ENCODE assay signal across 9 mouse cellular contexts in the genomic region with DNA sequence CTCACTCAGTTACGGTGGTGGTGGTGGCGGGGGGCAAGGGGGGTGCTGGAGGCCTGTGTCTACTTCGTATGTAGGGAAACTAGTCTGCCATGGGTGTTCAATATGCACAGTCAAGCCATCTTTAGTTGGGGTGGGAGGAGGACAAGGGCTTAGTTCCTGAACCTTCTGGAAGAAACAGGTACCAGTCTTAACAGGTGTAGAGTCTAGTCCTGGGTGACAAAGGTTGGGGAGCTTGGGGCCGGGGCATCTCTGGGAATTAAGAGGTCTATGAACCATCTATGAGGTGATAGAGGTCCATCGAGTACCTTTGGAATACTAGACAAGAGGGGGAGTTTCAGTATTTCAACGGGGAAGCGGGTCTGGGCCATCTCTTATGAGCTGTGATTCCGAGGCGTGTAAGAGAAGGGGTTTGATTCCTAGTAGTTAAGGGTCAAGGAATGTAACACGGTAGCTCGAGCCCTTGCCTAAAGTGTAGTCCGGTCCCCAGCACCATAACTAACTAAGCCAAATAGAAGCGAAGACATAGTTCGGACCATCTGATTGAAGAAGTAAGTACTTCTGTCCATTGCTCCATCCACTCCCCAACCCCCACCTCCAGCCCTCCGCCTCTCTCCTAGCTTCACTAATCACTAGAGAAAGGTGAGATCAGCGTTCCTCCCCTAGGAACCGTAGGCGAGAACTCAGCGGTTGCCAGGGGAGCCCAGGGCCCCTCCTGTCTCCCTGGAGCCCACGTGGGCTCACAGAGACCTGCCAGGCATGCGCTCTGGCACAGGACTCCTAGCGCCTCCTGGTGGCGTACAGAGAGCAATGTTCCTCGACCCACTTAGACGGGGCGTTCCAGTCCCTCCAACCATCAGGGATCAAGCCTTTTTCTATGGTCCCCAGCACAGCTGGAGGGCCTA. TPM values are rescaled to one million over a fixed set of nuclear protein-coding genes. Genes with fewer than 3 reads are reported as not detected.
DNase-seq lines count a peak whose midpoint lies in the region; ATAC-seq lines count a peak whose summit lies in the region.
"Had no signal": no experiment of that assay in that cellular context is flagged by ENCODE, and none has a peak within 500 bp of the region (broad histone marks: within the 10 kb centered on the region; RNA-seq: fewer than 3 reads in every experiment).

No protein-coding gene starts in this region.

- WGBS in liver, embryonic 16.5 days (ENCODE audit: insufficient replicate concordance) = 17% methylated on average over 26 of the region's 26 CpGs
- 19% methylated on average over 26 of the region's 26 CpGs for WGBS in neural tube, embryonic 13.5 days

- H3K4me1 ChIP-seq in liver, embryonic 16.5 days (ENCODE audit: control insufficient read depth, low read depth, low read length) = no peaks in the 10 kb centered on the region; the same call in 1 of the 2 replicates
- H3K4me1 ChIP-seq in neural tube, embryonic 13.5 days (replicated peaks) = peaks cover 16% of the 10 kb centered on the region

- H3K9me3 ChIP-seq in liver, embryonic 16.5 days (replicated peaks; ENCODE audit: control insufficient read depth, low read length) = no peaks in the 10 kb centered on the region
- H3K9me3 ChIP-seq in neural tube, embryonic 13.5 days = no peaks in the 10 kb centered on the region

- no peak overlapping the region for H3K27ac ChIP-seq in liver, embryonic 16.5 days (ENCODE audit: low read length)
- H3K27ac ChIP-seq in neural tube, embryonic 13.5 days (replicated peaks) = no peak overlapping the region

- peak; percentile 23 for DNase-seq in urinary bladder, postnatal 25 days (ENCODE audit: low spot score)
- DNase-seq in urinary bladder, adult 18-20 months (ENCODE audit: low spot score in 2 of 2) = no peak
- DNase-seq in cerebellum, postnatal 14 days = peak; percentile 57 to 82
- DNase-seq in kidney, postnatal 14 days = peak; percentile 17
- DNase-seq in thymus, postnatal 4 days = peak; percentile 74

- peak; percentile 95 for ATAC-seq in granulocyte monocyte progenitor cell, adult 5-6 weeks (replicated peaks; ENCODE audit: poor library complexity, severe bottlenecking)
- peak; percentile 41; the same call in 1 of the 2 replicates for ATAC-seq in liver, embryonic 16.5 days (ENCODE audit: low read depth)
- peak; percentile 20; the same call in 1 of the 2 replicates for ATAC-seq in neural tube, embryonic 13.5 days (ENCODE audit: low read depth)

- H3K9ac ChIP-seq in liver, embryonic 16.5 days (ENCODE audit: low read depth, low read length) = no peak overlapping the region
- peak overlapping the region; percentile 68 for H3K9ac ChIP-seq in neural tube, embryonic 13.5 days

- no peak overlapping the region for H3K4me3 ChIP-seq in liver, embryonic 16.5 days (ENCODE audit: low read depth, low read length)
- H3K4me3 ChIP-seq in neural tube, embryonic 13.5 days = peak overlapping the region; percentile 49

- no peaks in the 10 kb centered on the region for H3K36me3 ChIP-seq in liver, embryonic 16.5 days (ENCODE audit: control insufficient read depth, insufficient read depth)
- H3K36me3 ChIP-seq in neural tube, embryonic 13.5 days = no peaks in the 10 kb centered on the region

- no peak overlapping the region for H3K4me2 ChIP-seq in liver, embryonic 16.5 days (ENCODE audit: low read depth, low read length)
- H3K4me2 ChIP-seq in neural tube, embryonic 13.5 days = peak overlapping the region; percentile 75

- peaks cover 64% of the 10 kb centered on the region for H3K27me3 ChIP-seq in liver, embryonic 16.5 days (ENCODE audit: control insufficient read depth, insufficient read depth, low read depth, low read length)
- peaks cover 97% of the 10 kb centered on the region for H3K27me3 ChIP-seq in neural tube, embryonic 13.5 days

RNA-seq across cellular contexts. Expression of a gene that starts 40.1 kb away (rescaled TPM):
- total RNA-seq in granulocyte monocyte progenitor cell, adult 5-6 weeks (2014; fragmentation: Nextera tagmentation) = not detected in 2 replicates
- 1.5 TPM in 1 of 2 replicates, not detected in the other for total RNA-seq in granulocyte monocyte progenitor cell, adult 5-6 weeks (2017)
- polyA plus RNA-seq in liver, embryonic 16.5 days (2015; fragmentation: Nextera tagmentation; extraction: Ambion mirVana) = 0.23 and 0.44 TPM in 2 replicates
- polyA plus RNA-seq in neural tube, embryonic 13.5 days (2015; fragmentation: Nextera tagmentation; extraction: Ambion mirVana) = not detected in 2 replicates
- total RNA-seq: gastrocnemius, postnatal 4 days had no signal

RNA-seq across cellular contexts. Expression of a gene that starts 41.5 kb away (rescaled TPM):
- 23.6 and 31.1 TPM in 2 replicates for total RNA-seq in granulocyte monocyte progenitor cell, adult 5-6 weeks (2014; fragmentation: Nextera tagmentation)
- total RNA-seq in granulocyte monocyte progenitor cell, adult 5-6 weeks (2017) = 13.9 and 18.8 TPM in 2 replicates
- 16.1 and 16.5 TPM in 2 replicates for polyA plus RNA-seq in liver, embryonic 16.5 days (2015; fragmentation: Nextera tagmentation; extraction: Ambion mirVana)
- polyA plus RNA-seq in neural tube, embryonic 13.5 days (2015; fragmentation: Nextera tagmentation; extraction: Ambion mirVana) = 50.6 and 59.6 TPM in 2 replicates

RNA-seq across cellular contexts. Expression of a gene that starts 50.2 kb away (rescaled TPM):
- total RNA-seq in granulocyte monocyte progenitor cell, adult 5-6 weeks (2014; fragmentation: Nextera tagmentation) = 0.19 TPM in 1 of 2 replicates, not detected in the other
- 0.09 TPM in 1 of 2 replicates, not detected in the other for total RNA-seq in granulocyte monocyte progenitor cell, adult 5-6 weeks (2017)
- polyA plus RNA-seq in liver, embryonic 16.5 days (2015; fragmentation: Nextera tagmentation; extraction: Ambion mirVana) = 0.02 and 0.06 TPM in 2 replicates
- polyA plus RNA-seq in neural tube, embryonic 13.5 days (2015; fragmentation: Nextera tagmentation; extraction: Ambion mirVana) = 1.7 and 2.8 TPM in 2 replicates

RNA-seq across cellular contexts. Expression of a gene that starts 50.5 kb away (rescaled TPM):
- 10.4 and 12.2 TPM in 2 replicates for total RNA-seq in granulocyte monocyte progenitor cell, adult 5-6 weeks (2014; fragmentation: Nextera tagmentation)
- 6.2 and 8.6 TPM in 2 replicates for total RNA-seq in granulocyte monocyte progenitor cell, adult 5-6 weeks (2017)
- polyA plus RNA-seq in liver, embryonic 16.5 days (2015; fragmentation: Nextera tagmentation; extraction: Ambion mirVana) = 853 and 865 TPM in 2 replicates
- 21.3 and 23.3 TPM in 2 replicates for polyA plus RNA-seq in neural tube, embryonic 13.5 days (2015; fragmentation: Nextera tagmentation; extraction: Ambion mirVana)

RNA-seq across cellular contexts. Expression of a gene that starts 59.8 kb away (rescaled TPM):
- total RNA-seq in granulocyte monocyte progenitor cell, adult 5-6 weeks (2014; fragmentation: Nextera tagmentation) = not detected in 2 replicates
- not detected in 2 replicates for total RNA-seq in granulocyte monocyte progenitor cell, adult 5-6 weeks (2017)
- polyA plus RNA-seq in liver, embryonic 16.5 days (2015; fragmentation: Nextera tagmentation; extraction: Ambion mirVana) = 5.2 and 7.6 TPM in 2 replicates
- 6.9 and 8.0 TPM in 2 replicates for polyA plus RNA-seq in neural tube, embryonic 13.5 days (2015; fragmentation: Nextera tagmentation; extraction: Ambion mirVana)

Comparison
In these comparisons a context has a peak if more than half of its experiments do, and no peak if none do; other contexts are left out.
1. DNase-seq: peak in urinary bladder, postnatal 25 days (single experiment), cerebellum, postnatal 14 days (2 of 2), kidney, postnatal 14 days (single experiment) and thymus, postnatal 4 days (single experiment); none in urinary bladder, adult 18-20 months (0 of 2).
2. ATAC-seq: peak in every context shown above with its lines; median percentile 95 in granulocyte monocyte progenitor cell, adult 5-6 weeks; 41 in liver, embryonic 16.5 days; 20 in neural tube, embryonic 13.5 days.